Mouse (Mus musculus): ENCODE results near the gene Pde6d. TPM values are rescaled to one million over a fixed set of nuclear protein-coding genes. Genes with fewer than 3 reads are reported as not detected.
"Not testable (repeated sequence)": the region's sequence is repeated elsewhere in the genome, so short reads cannot be mapped to it uniquely, and the experiment has no call there.

Pde6d gene
- polyA plus RNA-seq, 1 experiment from 2014 or later = 109 TPM

- no peaks in the 10 kb centered on the region for H3K9me3 ChIP-seq (replicated peaks; ENCODE audit: control insufficient read depth, low read length, poor library complexity, severe bottlenecking)
These were observed 26.8 kb downstream of the Pde6d start for GRCm38 (mm10) chr1:86555665-86556064.

DNA sequence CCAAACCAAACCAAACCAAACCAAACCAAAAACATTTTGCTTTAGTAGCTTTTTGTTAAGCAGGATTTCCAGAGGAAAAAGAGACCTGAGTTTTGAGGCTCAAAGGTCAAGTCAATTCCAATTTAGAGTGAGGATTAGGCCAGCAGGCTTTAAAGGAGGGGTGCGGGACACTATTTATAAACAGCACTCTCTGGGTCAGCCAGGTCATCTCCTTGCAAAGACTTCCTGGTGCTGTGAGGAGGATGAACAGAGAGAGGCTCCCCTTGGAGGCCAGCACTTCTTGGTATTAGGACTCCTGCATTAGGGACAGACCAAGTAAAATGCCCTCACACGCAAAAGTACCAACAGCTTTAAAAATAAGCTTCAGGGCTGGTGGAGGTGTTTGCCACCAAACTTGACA, 30.6 kb downstream of the Pde6d start:
- ATAC-seq = no peak
- no peaks in the 10 kb centered on the region for H3K36me3 ChIP-seq (ENCODE audit: control insufficient read depth, insufficient read depth, low read length)
- no peaks in the 10 kb centered on the region for H3K27me3 ChIP-seq (ENCODE audit: control insufficient read depth, insufficient read depth, low read depth, low read length)
- H3K9ac ChIP-seq (ENCODE audit: low read depth, low read length) = no peak overlapping the region
- H3K27ac ChIP-seq (ENCODE audit: low read length) = no peak overlapping the region
- no peaks in the 10 kb centered on the region for H3K9me3 ChIP-seq (replicated peaks; ENCODE audit: control insufficient read depth, low read length, poor library complexity, severe bottlenecking)
- no peaks in the 10 kb centered on the region for H3K4me1 ChIP-seq (ENCODE audit: control insufficient read depth, insufficient read depth, low read length)
- H3K4me3 ChIP-seq (ENCODE audit: low read depth, low read length) = no peak overlapping the region
- 15% methylated on average over 2 of the region's 2 CpGs for WGBS
- H3K4me2 ChIP-seq (ENCODE audit: low read length) = no peak overlapping the region

More at GRCm38 (mm10) chr1:86555665-86556064, 26.8 kb downstream of the Pde6d start:
- Histone ChIP-seq H3K4me2 (ENCODE audit: low read length) (no peak overlapping the region), H3K27me3 (ENCODE audit: control insufficient read depth, insufficient read depth, low read depth, low read length) (no peaks in the 10 kb centered on the region), H3K9ac (ENCODE audit: low read depth, low read length) (no peak overlapping the region), H3K4me3 (ENCODE audit: low read depth, low read length) (no peak overlapping the region), H3K27ac (ENCODE audit: low read length) (no peak overlapping the region), H3K36me3 (ENCODE audit: control insufficient read depth, insufficient read depth, low read length) (no peaks in the 10 kb centered on the region), H3K4me1 (ENCODE audit: control insufficient read depth, insufficient read depth, low read length) (no peaks in the 10 kb centered on the region)
- 93% methylated on average over 3 of the region's 3 CpGs for WGBS
- no peak for ATAC-seq

DNA sequence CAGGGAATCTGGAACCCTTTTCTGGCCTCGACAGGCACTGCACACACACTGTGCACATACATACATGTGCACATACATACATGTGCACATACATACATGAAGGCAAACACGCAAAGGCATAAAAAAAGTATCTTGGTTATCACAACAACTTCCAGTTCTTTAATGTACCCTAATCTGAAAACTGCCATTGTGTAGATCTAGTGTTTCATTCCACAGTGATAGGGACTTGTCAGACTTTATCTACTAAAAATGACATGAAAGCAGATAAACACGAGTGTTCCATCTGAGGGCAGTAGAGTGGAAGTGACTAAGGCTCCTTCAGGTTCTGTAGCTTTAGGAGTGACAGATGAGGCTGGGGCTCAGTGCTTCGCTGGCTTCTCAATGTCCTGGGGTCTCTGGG, 31.1 kb downstream of the Pde6d start:
- peaks cover 2% of the 10 kb centered on the region; the same call in 1 of the 2 replicates for H3K36me3 ChIP-seq (ENCODE audit: control insufficient read depth, insufficient read depth, low read length)
- H3K27me3 ChIP-seq (ENCODE audit: control insufficient read depth, insufficient read depth, low read depth, low read length) = no peaks in the 10 kb centered on the region
- H3K9me3 ChIP-seq (replicated peaks; ENCODE audit: control insufficient read depth, low read length, poor library complexity, severe bottlenecking) = no peaks in the 10 kb centered on the region
- H3K4me2 ChIP-seq (ENCODE audit: low read length) = no peak overlapping the region
- no peak overlapping the region for H3K27ac ChIP-seq (ENCODE audit: low read length)
- ATAC-seq = no peak
- no peaks in the 10 kb centered on the region for H3K4me1 ChIP-seq (ENCODE audit: control insufficient read depth, insufficient read depth, low read length)
- H3K4me3 ChIP-seq (ENCODE audit: low read depth, low read length) = no peak overlapping the region
- WGBS = 66% methylated on average over 4 of the region's 4 CpGs
- no peak overlapping the region for H3K9ac ChIP-seq (ENCODE audit: low read depth, low read length)

DNA sequence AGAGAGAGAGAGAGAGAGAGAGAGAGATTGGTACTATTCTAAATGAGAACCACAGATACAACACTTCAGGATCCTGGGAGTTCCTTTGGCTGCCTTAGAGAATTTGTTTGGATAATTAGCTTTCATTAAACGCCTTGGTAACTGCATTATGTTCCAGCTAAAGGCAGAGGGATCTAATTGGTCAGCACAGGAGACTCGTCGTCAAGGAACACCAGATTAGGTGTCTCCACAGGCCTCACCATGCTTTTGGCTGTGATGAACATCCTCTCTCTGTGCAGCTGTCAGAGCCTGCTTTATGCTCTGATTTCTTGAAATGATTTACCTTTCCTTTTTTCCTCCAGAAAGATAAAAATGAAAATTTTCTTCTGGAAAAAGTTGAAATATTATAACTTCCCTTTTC, 35.6 kb downstream of the Pde6d start:
- H3K9ac ChIP-seq (ENCODE audit: low read depth, low read length) = no peak overlapping the region
- WGBS = 71% methylated on average over 3 of the region's 3 CpGs
- no peak for ATAC-seq
- H3K4me1 ChIP-seq (ENCODE audit: control insufficient read depth, insufficient read depth, low read length) = no peaks in the 10 kb centered on the region
- no peak overlapping the region for H3K27ac ChIP-seq (ENCODE audit: low read length)
- H3K4me3 ChIP-seq (ENCODE audit: low read depth, low read length) = no peak overlapping the region
- peaks cover 16% of the 10 kb centered on the region for H3K36me3 ChIP-seq (ENCODE audit: control insufficient read depth, insufficient read depth, low read length)
- H3K9me3 ChIP-seq (replicated peaks; ENCODE audit: control insufficient read depth, low read length, poor library complexity, severe bottlenecking) = no peaks in the 10 kb centered on the region
- H3K27me3 ChIP-seq (ENCODE audit: control insufficient read depth, insufficient read depth, low read depth, low read length) = no peaks in the 10 kb centered on the region
- no peak overlapping the region for H3K4me2 ChIP-seq (ENCODE audit: low read length)

- Histone ChIP-seq H3K27ac (ENCODE audit: low read length) (no peak overlapping the region), H3K27me3 (ENCODE audit: control insufficient read depth, insufficient read depth, low read depth, low read length) (no peaks in the 10 kb centered on the region), H3K36me3 (ENCODE audit: control insufficient read depth, insufficient read depth, low read length) (peaks cover 19% of the 10 kb centered on the region), H3K4me2 (ENCODE audit: low read length) (no peak overlapping the region), H3K9me3 (replicated peaks; ENCODE audit: control insufficient read depth, low read length, poor library complexity, severe bottlenecking) (no peaks in the 10 kb centered on the region), H3K4me3 (ENCODE audit: low read depth, low read length) (no peak overlapping the region), H3K4me1 (ENCODE audit: control insufficient read depth, insufficient read depth, low read length) (no peaks in the 10 kb centered on the region), H3K9ac (ENCODE audit: low read depth, low read length) (no peak overlapping the region)
- no peak for ATAC-seq
- 94% methylated on average over 2 of the region's 2 CpGs for WGBS
These were observed 39.8 kb downstream of the Pde6d start for GRCm38 (mm10) chr1:86542584-86542983.

DNA sequence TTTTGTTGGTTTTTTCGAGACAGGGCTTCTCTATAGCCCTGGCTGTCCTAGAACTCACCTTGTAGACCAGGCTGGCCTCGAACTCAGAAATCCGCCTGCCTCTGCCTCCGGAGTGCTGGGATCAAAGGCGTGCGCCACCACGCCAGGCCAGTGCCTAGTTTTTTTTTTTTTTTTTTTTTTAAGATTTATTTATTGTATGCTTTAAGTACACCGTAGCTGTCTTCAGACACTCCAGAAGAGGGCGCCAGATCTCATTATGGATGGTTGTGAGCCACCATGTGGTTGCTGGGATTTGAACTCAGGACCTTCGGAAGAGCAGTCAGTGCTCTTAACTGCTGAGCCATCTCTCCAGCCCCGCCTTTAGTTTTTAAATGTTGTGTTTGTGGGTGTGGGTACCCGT, 42.8 kb downstream of the Pde6d start:
- ATAC-seq = not testable (repeated sequence)
- 91% methylated on average over 12 of the region's 12 CpGs for WGBS

GRCm38 (mm10) chr1:86538383-86538782, 44.0 kb downstream of the Pde6d start:
- Histone ChIP-seq H3K4me2 (ENCODE audit: low read length) (no peak overlapping the region), H3K36me3 (ENCODE audit: control insufficient read depth, insufficient read depth, low read length) (peaks cover 10% of the 10 kb centered on the region), H3K4me3 (ENCODE audit: low read depth, low read length) (no peak overlapping the region), H3K9ac (ENCODE audit: low read depth, low read length) (no peak overlapping the region), H3K4me1 (ENCODE audit: control insufficient read depth, insufficient read depth, low read length) (no peaks in the 10 kb centered on the region), H3K9me3 (replicated peaks; ENCODE audit: control insufficient read depth, low read length, poor library complexity, severe bottlenecking) (no peaks in the 10 kb centered on the region), H3K27me3 (ENCODE audit: control insufficient read depth, insufficient read depth, low read depth, low read length) (no peaks in the 10 kb centered on the region), H3K27ac (ENCODE audit: low read length) (no peak overlapping the region)
- ATAC-seq = no peak
- WGBS = 69% methylated on average over 3 of the region's 3 CpGs

More for the DNA sequence above, 42.8 kb downstream of the Pde6d start:
- not testable (repeated sequence) for H3K9ac ChIP-seq (ENCODE audit: low read depth, low read length); H3K9me3 ChIP-seq (replicated peaks; ENCODE audit: control insufficient read depth, low read length, poor library complexity, severe bottlenecking); H3K4me1 ChIP-seq (ENCODE audit: control insufficient read depth, insufficient read depth, low read length); H3K27ac ChIP-seq (ENCODE audit: low read length); H3K4me2 ChIP-seq (ENCODE audit: low read length); H3K4me3 ChIP-seq (ENCODE audit: low read depth, low read length); H3K27me3 ChIP-seq (ENCODE audit: control insufficient read depth, insufficient read depth, low read depth, low read length)
- H3K36me3 ChIP-seq (ENCODE audit: control insufficient read depth, insufficient read depth, low read length) = peaks cover 12% of the 10 kb centered on the region

DNA sequence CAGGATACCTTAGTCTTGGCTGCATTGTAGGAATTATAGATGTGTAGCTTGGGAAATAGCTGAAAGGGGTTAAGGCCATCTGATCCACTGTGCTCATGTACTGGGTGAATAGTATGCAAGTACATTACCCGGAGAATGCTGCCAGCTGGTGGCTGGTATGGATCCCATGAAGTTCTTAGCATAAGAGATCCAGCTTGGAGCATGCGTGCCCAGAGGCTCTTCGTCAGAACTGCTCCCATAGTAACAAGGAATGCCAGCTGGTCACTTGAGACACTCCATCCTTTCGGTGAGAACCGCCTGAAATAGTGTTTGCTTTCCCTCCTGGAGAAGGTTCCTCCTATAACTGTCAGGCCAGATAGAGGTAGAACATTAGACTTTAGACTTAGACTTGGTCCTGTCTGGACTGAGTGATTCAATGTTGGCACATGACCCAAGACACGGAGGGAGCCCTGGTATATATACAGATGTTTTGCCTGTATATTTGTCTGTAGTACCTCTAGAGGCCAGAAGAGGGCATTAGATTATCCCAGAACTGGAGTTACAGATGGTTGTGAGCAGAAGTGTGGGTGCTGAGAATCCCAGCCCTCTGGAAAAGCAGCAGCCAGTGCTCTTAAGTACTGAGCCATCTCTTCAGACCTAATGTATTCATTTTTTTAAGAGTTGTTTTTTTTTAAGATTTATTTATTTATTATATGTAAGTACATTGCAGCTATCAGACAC, 48.9 kb downstream of the Pde6d start:
- Histone ChIP-seq H3K4me3 (ENCODE audit: low read depth, low read length) (no peak overlapping the region), H3K27ac (ENCODE audit: low read length) (0 out of 2 replicates have a peak overlapping the region, but pooled peaks have one; percentile 12), H3K27me3 (ENCODE audit: control insufficient read depth, insufficient read depth, low read depth, low read length) (no peaks in the 10 kb centered on the region), H3K9me3 (replicated peaks; ENCODE audit: control insufficient read depth, low read length, poor library complexity, severe bottlenecking) (no peaks in the 10 kb centered on the region), H3K36me3 (ENCODE audit: control insufficient read depth, insufficient read depth, low read length) (peaks cover 7% of the 10 kb centered on the region), H3K9ac (ENCODE audit: low read depth, low read length) (no peak overlapping the region), H3K4me1 (ENCODE audit: control insufficient read depth, insufficient read depth, low read length) (peaks cover 31% of the 10 kb centered on the region), H3K4me2 (ENCODE audit: low read length) (no peak overlapping the region)
- no peak for ATAC-seq
- WGBS = 83% methylated on average over 6 of the region's 6 CpGs

DNA sequence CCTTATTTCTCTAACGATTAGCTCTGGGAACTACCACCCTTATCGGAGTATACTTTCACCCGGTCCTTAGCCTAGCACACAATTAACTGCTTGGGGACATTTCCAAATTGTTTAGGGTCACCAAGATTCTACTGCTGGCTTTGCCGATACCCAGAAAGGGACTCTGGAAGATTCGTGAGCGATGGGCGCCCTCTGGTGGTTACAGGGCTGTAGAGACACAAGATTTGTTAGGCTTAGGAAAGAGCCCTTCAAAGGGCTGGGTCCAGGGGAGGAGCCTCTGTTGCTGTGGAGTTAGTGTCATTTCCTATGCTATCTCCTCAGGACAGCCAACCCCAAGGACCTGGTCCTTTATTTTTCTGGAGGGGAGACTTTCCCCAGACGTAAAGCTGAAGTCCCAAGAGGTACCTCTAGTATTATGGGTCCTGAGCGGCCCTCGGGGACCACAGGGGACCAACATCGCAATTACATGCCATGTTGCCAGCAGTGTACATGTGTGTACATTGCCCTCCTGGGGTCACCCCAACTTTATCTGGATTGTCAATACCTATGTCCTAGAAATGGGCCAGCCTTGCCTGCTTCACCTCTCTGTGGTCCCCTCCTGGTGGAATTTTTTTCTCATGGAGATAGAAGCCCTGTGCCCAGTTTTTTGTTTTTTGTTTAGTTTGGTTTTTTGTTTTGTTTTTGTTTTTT, 49.9 kb downstream of the Pde6d start:
- Histone ChIP-seq H3K4me3 (ENCODE audit: low read depth, low read length) (no peak overlapping the region), H3K36me3 (ENCODE audit: control insufficient read depth, insufficient read depth, low read length) (peaks cover 7% of the 10 kb centered on the region), H3K27ac (ENCODE audit: low read length) (peak overlapping the region; percentile 29), H3K9me3 (replicated peaks; ENCODE audit: control insufficient read depth, low read length, poor library complexity, severe bottlenecking) (no peaks in the 10 kb centered on the region), H3K4me2 (ENCODE audit: low read length) (peak overlapping the region; percentile 34), H3K4me1 (ENCODE audit: control insufficient read depth, insufficient read depth, low read length) (peaks cover 31% of the 10 kb centered on the region), H3K27me3 (ENCODE audit: control insufficient read depth, insufficient read depth, low read depth, low read length) (no peaks in the 10 kb centered on the region), H3K9ac (ENCODE audit: low read depth, low read length) (peak overlapping the region; percentile 49; the same call in 1 of the 2 replicates)
- WGBS = 22% methylated on average over 11 of the region's 11 CpGs
- peak; percentile 50 for ATAC-seq
